Mouse (Mus musculus): ENCODE data around the gene Apol11b.

- no peak for TF ChIP-seq TAL1 (IDR thresholded peaks at IDR 0.05; ENCODE audit: low read length)
- TF ChIP-seq GATA1 (IDR thresholded peaks at IDR 0.05; ENCODE audit: low read length): no peak
These were observed 18.4 kb downstream of the Apol11b start for GRCm38 (mm10) chr15:77624710-77625109.

Data from erythroblast, embryonic 14.5 days (primary cell).